Mouse (Mus musculus): Measurements from ENCODE around the gene Samm50. TPM values are rescaled to one million over a fixed set of nuclear protein-coding genes. Genes with fewer than 3 reads are reported as not detected.

The Samm50 gene
- 31.1 and 54.5 TPM in 2 replicates for polyA plus RNA-seq (2021; fragmentation: Nextera tagmentation)
- long read RNA-seq, experiment 1, full-length matches to known transcripts = 508 of 584 reads
- long read RNA-seq, experiment 1, partial matches to known transcripts = 37 of 584 reads
- long read RNA-seq, experiment 1, other reads (novel, unspliced or antisense) = 39 of 584 reads
- long read RNA-seq, experiment 2, full-length matches to known transcripts = 123 of 160 reads
- long read RNA-seq, experiment 2, partial matches to known transcripts = 19 of 160 reads
- long read RNA-seq, experiment 2, other reads (novel, unspliced or antisense) = 18 of 160 reads

GRCm38 (mm10) chr15:84192058-84192791 lies at the start of gene Samm50:
Gene Samm50, plus strand, starts transcription at chr15:84192241.

DNA sequence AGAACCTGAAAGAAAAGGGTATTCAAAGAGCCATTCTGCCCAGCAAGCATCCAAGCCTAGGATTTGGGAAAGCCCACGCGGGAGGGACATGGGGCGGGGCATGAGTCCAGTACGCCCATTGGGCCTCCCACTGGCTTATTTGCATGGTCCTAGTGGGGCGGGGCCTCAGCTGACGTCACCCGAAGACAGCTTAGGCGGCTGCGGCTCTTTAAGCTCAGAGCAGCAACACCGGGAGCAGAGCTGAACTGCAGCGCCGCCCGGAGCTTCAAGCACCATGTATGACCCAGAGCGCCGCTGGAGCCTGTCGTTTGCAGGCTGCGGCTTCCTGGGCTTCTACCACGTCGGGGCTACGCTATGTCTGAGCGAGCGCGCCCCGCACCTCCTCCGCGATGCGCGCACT lies 24.4 kb upstream of the Samm50 start, which contains the start of gene Pnpla3:
TSS of gene Pnpla3 (plus strand) at position 238 of the 400 bp plus-strand sequence.

GRCm38 (mm10) chr15:84231721-84232561 lies 39.9 kb downstream of the Samm50 start, which contains the start of gene Parvb:
Gene Parvb, plus strand, starts transcription at chr15:84232043.

Other genes with a start within 250 kb of the Samm50 start
- gene Efcab6, start 126.9 kb upstream of the Samm50 start, polyA plus RNA-seq (2021; fragmentation: Nextera tagmentation) = 2.1 and 3.7 TPM in 2 replicates
- 387 and 489 TPM in 2 replicates for gene Sult4a1, start 86.5 kb upstream of the Samm50 start, polyA plus RNA-seq (2021; fragmentation: Nextera tagmentation)
- gene Pnpla5, start 69.1 kb upstream of the Samm50 start, polyA plus RNA-seq (2021; fragmentation: Nextera tagmentation) = not detected in 2 replicates
- gene Pnpla3, start 24.4 kb upstream of the Samm50 start, polyA plus RNA-seq (2021; fragmentation: Nextera tagmentation) = 1.4 TPM in 2 replicates
- 1.0 and 1.5 TPM in 2 replicates for gene Parvb, start 39.8 kb downstream of the Samm50 start, polyA plus RNA-seq (2021; fragmentation: Nextera tagmentation)
- gene Parvg, start 131.8 kb downstream of the Samm50 start, polyA plus RNA-seq (2021; fragmentation: Nextera tagmentation) = 4.2 and 4.4 TPM in 2 replicates